Mouse (Mus musculus): ENCODE measurements around the gene Gm43720. TPM values are rescaled to one million over a fixed set of nuclear protein-coding genes. Genes with fewer than 3 reads are reported as not detected.

Gm43720 gene
- polyA plus RNA-seq (2015; fragmentation: Nextera tagmentation; extraction: Ambion mirVana) = 0.08 TPM in 1 of 2 replicates, not detected in the other

GRCm38 (mm10) chr5:138279585-138280424 lies at the start of gene Gm43720, which contains the start of the genes Gpc2 and Stag3:
Gm43720 (minus strand) TSS chr5:138279958.
Gpc2 (minus strand) TSS chr5:138280005.
Stag3 (plus strand) TSS chr5:138280240.
- Histone ChIP-seq H3K27me3 (0 out of 2 replicates have a peak, but pooled peaks cover 5% of the 10 kb centered on the region), H3K4me2 (peak within 1 kb of the TSS; percentile 93), H3K27ac (replicated peaks) (peak within 1 kb of the TSS; percentile 87), H3K9me3 (peaks cover 7% of the 10 kb centered on the region; the same call in 1 of the 2 replicates), H3K9ac (peak within 1 kb of the TSS; percentile 94), H3K4me3 (peak within 1 kb of the TSS; percentile 88), H3K36me3 (peaks cover 36% of the 10 kb centered on the region), H3K4me1 (replicated peaks) (peaks cover 45% of the 10 kb centered on the region)
- peak; percentile 99 for ATAC-seq (ENCODE audit: low read depth)
- 0% methylated on average over 56 of the region's 56 CpGs for WGBS

GRCm38 (mm10) chr5:138312795-138313194 lies 33.0 kb upstream of the Gm43720 start:
- no peak for ATAC-seq (ENCODE audit: low read depth)
- 91% methylated on average over 3 of the region's 3 CpGs for WGBS
- no peak overlapping the region for H3K4me3 ChIP-seq
- no peak overlapping the region for H3K27ac ChIP-seq (replicated peaks)
- no peak overlapping the region for H3K4me2 ChIP-seq
- no peaks in the 10 kb centered on the region for H3K4me1 ChIP-seq (replicated peaks)
- no peaks in the 10 kb centered on the region for H3K36me3 ChIP-seq
- H3K9me3 ChIP-seq = no peaks in the 10 kb centered on the region
- no peaks in the 10 kb centered on the region for H3K27me3 ChIP-seq
- no peak overlapping the region for H3K9ac ChIP-seq

GRCm38 (mm10) chr5:138299613-138300012 lies 19.9 kb upstream of the Gm43720 start:
- no peak for ATAC-seq (ENCODE audit: low read depth)
- Histone ChIP-seq H3K4me3 (no peak overlapping the region), H3K27ac (replicated peaks) (no peak overlapping the region), H3K4me2 (no peak overlapping the region), H3K9ac (no peak overlapping the region), H3K9me3 (no peaks in the 10 kb centered on the region), H3K4me1 (replicated peaks) (no peaks in the 10 kb centered on the region), H3K36me3 (no peaks in the 10 kb centered on the region), H3K27me3 (no peaks in the 10 kb centered on the region)
- 94% methylated on average over 2 of the region's 2 CpGs for WGBS

GRCm38 (mm10) chr5:138294158-138294557 lies 14.4 kb upstream of the Gm43720 start:
- Histone ChIP-seq H3K9me3 (no peaks in the 10 kb centered on the region), H3K36me3 (no peaks in the 10 kb centered on the region), H3K4me3 (no peak overlapping the region), H3K4me1 (replicated peaks) (no peaks in the 10 kb centered on the region), H3K4me2 (no peak overlapping the region), H3K9ac (no peak overlapping the region), H3K27ac (replicated peaks) (no peak overlapping the region), H3K27me3 (no peaks in the 10 kb centered on the region)
- ATAC-seq (ENCODE audit: low read depth) = no peak

DNA sequence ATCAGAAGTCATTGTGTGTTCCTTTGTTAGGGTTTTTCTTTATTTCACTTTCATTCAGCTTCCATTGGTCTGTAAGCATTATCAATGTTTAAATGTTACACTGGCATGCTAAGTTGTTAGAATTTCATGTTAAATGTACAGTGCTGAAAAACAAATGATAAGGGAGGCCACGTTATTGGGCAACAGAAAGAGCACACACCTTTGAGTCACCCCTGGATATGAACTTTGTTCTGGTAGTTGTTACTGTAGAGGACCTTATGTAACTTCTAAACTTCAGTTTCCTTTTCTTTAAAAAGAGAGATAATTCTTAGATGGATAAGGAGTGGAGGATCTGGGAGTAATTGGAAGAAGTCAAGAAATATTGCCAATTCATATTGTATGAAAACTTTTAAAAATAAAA lies 11.9 kb upstream of the Gm43720 start:
- Histone ChIP-seq H3K9ac (no peak overlapping the region), H3K4me3 (no peak overlapping the region), H3K9me3 (no peaks in the 10 kb centered on the region), H3K36me3 (no peaks in the 10 kb centered on the region), H3K27me3 (no peaks in the 10 kb centered on the region), H3K4me2 (no peak overlapping the region), H3K4me1 (replicated peaks) (no peaks in the 10 kb centered on the region), H3K27ac (replicated peaks) (no peak overlapping the region)
- 87% methylated on average over 1 of the region's 1 CpGs for WGBS
- ATAC-seq (ENCODE audit: low read depth) = no peak

GRCm38 (mm10) chr5:138287861-138288260 lies 8.1 kb upstream of the Gm43720 start:
- Histone ChIP-seq H3K4me2 (no peak overlapping the region), H3K9me3 (no peaks in the 10 kb centered on the region), H3K27ac (replicated peaks) (no peak overlapping the region), H3K36me3 (no peaks in the 10 kb centered on the region), H3K4me3 (no peak overlapping the region), H3K27me3 (no peaks in the 10 kb centered on the region), H3K4me1 (replicated peaks) (no peaks in the 10 kb centered on the region), H3K9ac (no peak overlapping the region)
- no peak for ATAC-seq (ENCODE audit: low read depth)
- WGBS = 79% methylated on average over 3 of the region's 3 CpGs

DNA sequence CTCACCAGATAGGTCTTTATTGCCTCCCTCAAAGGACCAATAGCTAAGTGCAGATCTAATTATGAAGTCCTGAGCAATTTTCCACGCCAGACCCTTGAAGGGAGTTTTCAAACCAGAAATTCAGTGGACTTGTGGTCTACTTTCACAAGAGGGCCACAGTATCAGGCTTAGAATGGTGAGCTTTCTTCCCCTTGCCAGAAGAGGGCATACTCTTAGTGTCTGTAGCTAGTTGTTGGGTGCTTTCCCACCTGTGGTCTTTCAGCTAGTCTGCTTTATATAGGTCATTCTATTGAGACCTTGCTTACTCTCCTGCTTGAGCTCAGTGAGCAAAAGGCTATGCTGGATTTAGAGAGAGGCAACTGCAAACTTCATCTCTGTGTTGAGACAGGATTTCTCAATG lies 3.8 kb upstream of the Gm43720 start:
- Histone ChIP-seq H3K4me2 (no peak overlapping the region), H3K9ac (no peak overlapping the region), H3K9me3 (peaks cover 7% of the 10 kb centered on the region; the same call in 1 of the 2 replicates), H3K4me3 (no peak overlapping the region), H3K4me1 (replicated peaks) (peaks cover 7% of the 10 kb centered on the region), H3K36me3 (no peaks in the 10 kb centered on the region), H3K27ac (replicated peaks) (no peak overlapping the region), H3K27me3 (0 out of 2 replicates have a peak, but pooled peaks cover 5% of the 10 kb centered on the region)
- 54% methylated on average over 1 of the region's 1 CpGs for WGBS
- ATAC-seq (ENCODE audit: low read depth) = no peak

GRCm38 (mm10) chr5:138281798-138282197 lies 2.0 kb upstream of the Gm43720 start:
- Histone ChIP-seq H3K4me2 (no peak overlapping the region), H3K4me3 (no peak overlapping the region), H3K27me3 (0 out of 2 replicates have a peak, but pooled peaks cover 5% of the 10 kb centered on the region), H3K9ac (no peak overlapping the region), H3K36me3 (peaks cover 17% of the 10 kb centered on the region), H3K9me3 (peaks cover 7% of the 10 kb centered on the region; the same call in 1 of the 2 replicates), H3K27ac (replicated peaks) (no peak overlapping the region), H3K4me1 (replicated peaks) (peaks cover 25% of the 10 kb centered on the region)
- no peak for ATAC-seq (ENCODE audit: low read depth)
- 81% methylated on average over 2 of the region's 2 CpGs for WGBS

DNA sequence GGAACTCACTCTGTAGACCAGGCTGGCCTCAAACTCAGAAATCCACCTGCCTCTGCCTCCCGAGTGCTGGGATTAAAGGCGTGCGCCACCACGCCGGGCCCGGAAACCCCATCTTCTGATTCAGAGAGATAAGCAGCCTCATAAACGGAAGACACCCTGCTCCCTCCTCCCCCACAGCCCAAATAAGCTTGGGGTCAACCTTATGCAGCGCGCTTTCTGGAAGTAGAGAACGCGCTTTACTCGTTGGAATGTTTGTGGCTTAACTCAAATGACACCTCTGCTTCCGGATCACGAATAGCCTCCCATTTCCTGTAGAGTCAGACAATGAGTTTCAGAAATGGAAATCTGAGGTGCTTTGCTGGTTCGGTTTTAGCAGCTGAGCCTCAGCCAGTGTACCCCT lies 1.1 kb upstream of the Gm43720 start:
- H3K9ac ChIP-seq = no peak overlapping the region

GRCm38 (mm10) chr5:138280425-138280768 lies 639 bp upstream of the Gm43720 start:
- ATAC-seq (ENCODE audit: low read depth) = no peak
- no peak overlapping the region for H3K9ac ChIP-seq

More for the DNA sequence above, 1.1 kb upstream of the Gm43720 start:
- Histone ChIP-seq H3K4me1 (replicated peaks) (peaks cover 34% of the 10 kb centered on the region), H3K27ac (replicated peaks) (no peak overlapping the region), H3K9me3 (peaks cover 7% of the 10 kb centered on the region; the same call in 1 of the 2 replicates), H3K4me3 (peak overlapping the region; percentile 88; the same call in 1 of the 2 replicates), H3K4me2 (peak overlapping the region; percentile 93; the same call in 1 of the 2 replicates), H3K36me3 (peaks cover 26% of the 10 kb centered on the region), H3K27me3 (0 out of 2 replicates have a peak, but pooled peaks cover 5% of the 10 kb centered on the region)
- ATAC-seq (ENCODE audit: low read depth) = no peak
- 88% methylated on average over 15 of the region's 15 CpGs for WGBS

GRCm38 (mm10) chr5:138277994-138278393 lies 1.8 kb downstream of the Gm43720 start:
- peaks cover 63% of the 10 kb centered on the region for H3K4me1 ChIP-seq (replicated peaks)
- peak overlapping the region; percentile 94 for H3K9ac ChIP-seq
- peaks cover 7% of the 10 kb centered on the region; the same call in 1 of the 2 replicates for H3K9me3 ChIP-seq
- H3K36me3 ChIP-seq = peaks cover 45% of the 10 kb centered on the region
- H3K27me3 ChIP-seq = 0 out of 2 replicates have a peak, but pooled peaks cover 5% of the 10 kb centered on the region
- peak overlapping the region; percentile 93 for H3K4me2 ChIP-seq
- 90% methylated on average over 7 of the region's 7 CpGs for WGBS
- no peak for ATAC-seq (ENCODE audit: low read depth)
- H3K27ac ChIP-seq (replicated peaks) = 0 out of 2 replicates have a peak overlapping the region, but pooled peaks have one; percentile 14
- peak overlapping the region; percentile 88 for H3K4me3 ChIP-seq

More at GRCm38 (mm10) chr5:138280425-138280768, 639 bp upstream of the Gm43720 start:
- Histone ChIP-seq H3K4me1 (replicated peaks) (peaks cover 39% of the 10 kb centered on the region), H3K4me2 (peak overlapping the region; percentile 93), H3K27ac (replicated peaks) (no peak overlapping the region), H3K9me3 (peaks cover 7% of the 10 kb centered on the region; the same call in 1 of the 2 replicates), H3K36me3 (peaks cover 30% of the 10 kb centered on the region), H3K4me3 (peak overlapping the region; percentile 88), H3K27me3 (0 out of 2 replicates have a peak, but pooled peaks cover 5% of the 10 kb centered on the region)
- WGBS = 21% methylated on average over 26 of the region's 26 CpGs

All from neural tube, embryonic 13.5 days (tissue).